Mouse (Mus musculus): ENCODE data around the gene Dcst2.

Gene Dcst2

GRCm38 (mm10) chr3:89348911-89349868, 12.6 kb upstream of the Dcst2 start:
- peaks cover 67% of the 10 kb centered on the region for H3K27me3 ChIP-seq (ENCODE audit: insufficient read depth, low read length)
- H3K4me3 ChIP-seq (replicated peaks; ENCODE audit: low read length) = peak overlapping the region; percentile 93
- peaks cover 37% of the 10 kb centered on the region for H3K36me3 ChIP-seq (ENCODE audit: insufficient read depth, low read length)
- no peaks in the 10 kb centered on the region for H3K9me3 ChIP-seq (ENCODE audit: low read length)
- peaks cover 44% of the 10 kb centered on the region for H3K4me1 ChIP-seq (replicated peaks; ENCODE audit: low read depth, low read length)
- TF ChIP-seq CTCF (conservative IDR thresholded peaks at IDR 0.05; ENCODE audit: low read length) = no peak
- no peak for TF ChIP-seq NANOG (IDR thresholded peaks at IDR 0.05; ENCODE audit: borderline replicate concordance, low read length)
- no peak for TF ChIP-seq POU5F1 (IDR thresholded peaks at IDR 0.05; ENCODE audit: borderline replicate concordance, low read length)

GRCm38 (mm10) chr3:89349869-89350501, 11.8 kb upstream of the Dcst2 start, which contains the start of gene Adam15:
Gene Adam15 (minus strand): TSS chr3:89349996.
- peaks cover 29% of the 10 kb centered on the region for H3K36me3 ChIP-seq (ENCODE audit: insufficient read depth, low read length)
- H3K4me3 ChIP-seq (replicated peaks; ENCODE audit: low read length) = peak within 1 kb of the TSS; percentile 93
- peaks cover 51% of the 10 kb centered on the region for H3K4me1 ChIP-seq (replicated peaks; ENCODE audit: low read depth, low read length)
- no peak for TF ChIP-seq POU5F1 (IDR thresholded peaks at IDR 0.05; ENCODE audit: borderline replicate concordance, low read length)
- no peak for TF ChIP-seq CTCF (conservative IDR thresholded peaks at IDR 0.05; ENCODE audit: low read length)
- no peak for TF ChIP-seq NANOG (IDR thresholded peaks at IDR 0.05; ENCODE audit: borderline replicate concordance, low read length)
- no peaks in the 10 kb centered on the region for H3K9me3 ChIP-seq (ENCODE audit: low read length)
- H3K27me3 ChIP-seq (ENCODE audit: insufficient read depth, low read length) = peaks cover 69% of the 10 kb centered on the region

GRCm38 (mm10) chr3:89351271-89351670, 10.5 kb upstream of the Dcst2 start:
- peaks cover 81% of the 10 kb centered on the region for H3K27me3 ChIP-seq (ENCODE audit: insufficient read depth, low read length)
- H3K9me3 ChIP-seq (ENCODE audit: low read length) = no peaks in the 10 kb centered on the region
- TF ChIP-seq NANOG (IDR thresholded peaks at IDR 0.05; ENCODE audit: borderline replicate concordance, low read length) = no peak
- no peak for TF ChIP-seq POU5F1 (IDR thresholded peaks at IDR 0.05; ENCODE audit: borderline replicate concordance, low read length)
- TF ChIP-seq CTCF (conservative IDR thresholded peaks at IDR 0.05; ENCODE audit: low read length) = no peak
- peaks cover 19% of the 10 kb centered on the region for H3K36me3 ChIP-seq (ENCODE audit: insufficient read depth, low read length)
- peaks cover 58% of the 10 kb centered on the region for H3K4me1 ChIP-seq (replicated peaks; ENCODE audit: low read depth, low read length)
- H3K4me3 ChIP-seq (replicated peaks; ENCODE audit: low read length) = no peak overlapping the region

- no peak for TF ChIP-seq POU5F1 (IDR thresholded peaks at IDR 0.05; ENCODE audit: borderline replicate concordance, low read length)
- peak; percentile 98 for TF ChIP-seq CTCF (conservative IDR thresholded peaks at IDR 0.05; ENCODE audit: low read length)
- H3K36me3 ChIP-seq (ENCODE audit: insufficient read depth, low read length) = no peaks in the 10 kb centered on the region
- no peaks in the 10 kb centered on the region for H3K9me3 ChIP-seq (ENCODE audit: low read length)
- no peak overlapping the region for H3K4me3 ChIP-seq (replicated peaks; ENCODE audit: low read length)
- peaks cover 86% of the 10 kb centered on the region for H3K27me3 ChIP-seq (ENCODE audit: insufficient read depth, low read length)
- H3K4me1 ChIP-seq (replicated peaks; ENCODE audit: low read depth, low read length) = peaks cover 52% of the 10 kb centered on the region
Observed at GRCm38 (mm10) chr3:89354816-89355511, 6.8 kb upstream of the Dcst2 start.

- H3K36me3 ChIP-seq (ENCODE audit: insufficient read depth, low read length) = no peaks in the 10 kb centered on the region
- H3K9me3 ChIP-seq (ENCODE audit: low read length) = no peaks in the 10 kb centered on the region
- peaks cover 47% of the 10 kb centered on the region for H3K4me1 ChIP-seq (replicated peaks; ENCODE audit: low read depth, low read length)
- TF ChIP-seq CTCF (conservative IDR thresholded peaks at IDR 0.05; ENCODE audit: low read length) (no peak), NANOG (IDR thresholded peaks at IDR 0.05; ENCODE audit: borderline replicate concordance, low read length) (no peak), POU5F1 (IDR thresholded peaks at IDR 0.05; ENCODE audit: borderline replicate concordance, low read length) (no peak)
- peaks cover 80% of the 10 kb centered on the region for H3K27me3 ChIP-seq (ENCODE audit: insufficient read depth, low read length)
- no peak overlapping the region for H3K4me3 ChIP-seq (replicated peaks; ENCODE audit: low read length)
Observed at GRCm38 (mm10) chr3:89355512-89355902, 6.3 kb upstream of the Dcst2 start.

GRCm38 (mm10) chr3:89356029-89356428, 5.7 kb upstream of the Dcst2 start:
- H3K36me3 ChIP-seq (ENCODE audit: insufficient read depth, low read length) = no peaks in the 10 kb centered on the region
- TF ChIP-seq NANOG (IDR thresholded peaks at IDR 0.05; ENCODE audit: borderline replicate concordance, low read length) = no peak
- TF ChIP-seq POU5F1 (IDR thresholded peaks at IDR 0.05; ENCODE audit: borderline replicate concordance, low read length) = no peak
- TF ChIP-seq CTCF (conservative IDR thresholded peaks at IDR 0.05; ENCODE audit: low read length) = no peak
- peaks cover 75% of the 10 kb centered on the region for H3K27me3 ChIP-seq (ENCODE audit: insufficient read depth, low read length)
- H3K4me3 ChIP-seq (replicated peaks; ENCODE audit: low read length) = peak overlapping the region; percentile 48; the same call in 1 of the 2 replicates
- H3K9me3 ChIP-seq (ENCODE audit: low read length) = no peaks in the 10 kb centered on the region
- H3K4me1 ChIP-seq (replicated peaks; ENCODE audit: low read depth, low read length) = peaks cover 44% of the 10 kb centered on the region

- Histone ChIP-seq H3K27me3 (ENCODE audit: insufficient read depth, low read length) (peaks cover 61% of the 10 kb centered on the region), H3K9me3 (ENCODE audit: low read length) (no peaks in the 10 kb centered on the region), H3K4me3 (replicated peaks; ENCODE audit: low read length) (no peak overlapping the region), H3K4me1 (replicated peaks; ENCODE audit: low read depth, low read length) (peaks cover 26% of the 10 kb centered on the region), H3K36me3 (ENCODE audit: insufficient read depth, low read length) (no peaks in the 10 kb centered on the region)
- no peak for TF ChIP-seq CTCF (conservative IDR thresholded peaks at IDR 0.05; ENCODE audit: low read length)
- no peak for TF ChIP-seq NANOG (IDR thresholded peaks at IDR 0.05; ENCODE audit: borderline replicate concordance, low read length)
- TF ChIP-seq POU5F1 (IDR thresholded peaks at IDR 0.05; ENCODE audit: borderline replicate concordance, low read length) = no peak
Observed at GRCm38 (mm10) chr3:89359630-89360029, 2.1 kb upstream of the Dcst2 start.

- TF ChIP-seq POU5F1 (IDR thresholded peaks at IDR 0.05; ENCODE audit: borderline replicate concordance, low read length) (no peak), CTCF (conservative IDR thresholded peaks at IDR 0.05; ENCODE audit: low read length) (no peak), NANOG (IDR thresholded peaks at IDR 0.05; ENCODE audit: borderline replicate concordance, low read length) (no peak)
- Histone ChIP-seq H3K9me3 (ENCODE audit: low read length) (no peaks in the 10 kb centered on the region), H3K27me3 (ENCODE audit: insufficient read depth, low read length) (peaks cover 66% of the 10 kb centered on the region), H3K4me1 (replicated peaks; ENCODE audit: low read depth, low read length) (peaks cover 28% of the 10 kb centered on the region), H3K36me3 (ENCODE audit: insufficient read depth, low read length) (no peaks in the 10 kb centered on the region), H3K4me3 (replicated peaks; ENCODE audit: low read length) (no peak overlapping the region)
Observed at GRCm38 (mm10) chr3:89360237-89360636, 1.5 kb upstream of the Dcst2 start.

Data from E14TG2a.4 (cell line).